Comparison of ENCODE assay signal across 31 mouse cellular contexts in the genomic region with DNA sequence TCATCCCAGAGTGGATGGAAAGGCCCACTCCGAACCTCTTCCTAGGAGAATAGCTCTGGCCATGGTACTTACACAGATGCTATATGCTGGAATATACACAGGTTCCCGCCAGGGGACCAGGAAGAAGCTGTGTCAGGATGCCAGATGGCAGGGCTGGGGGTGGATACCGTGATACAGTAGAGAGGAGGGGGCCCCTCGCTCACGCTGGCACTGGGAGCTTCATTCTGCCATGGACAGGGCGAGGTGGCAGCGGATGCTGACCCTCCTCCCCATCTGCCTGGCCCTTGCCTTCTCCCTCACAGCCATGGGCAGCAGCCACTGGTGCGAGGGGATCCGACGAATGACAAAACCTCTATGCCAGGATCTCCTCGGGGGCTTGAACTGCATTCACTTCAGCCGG. TPM values are rescaled to one million over a fixed set of nuclear protein-coding genes. Genes with fewer than 3 reads are reported as not detected.
DNase-seq lines count a peak whose midpoint lies in the region; ATAC-seq and TF ChIP-seq lines count a peak whose summit lies in the region.
"Had no signal": no experiment of that assay in that cellular context is flagged by ENCODE, and none has a peak within 500 bp of the region (broad histone marks: within the 10 kb centered on the region; RNA-seq: fewer than 3 reads in every experiment).

Gsg1l2 (plus strand) TSS at position 230 of the 400 bp plus-strand sequence.

- no peaks in the 10 kb centered on the region for H3K4me1 ChIP-seq in forebrain, embryonic 14.5 days (ENCODE audit: control insufficient read depth, insufficient read depth, low read length)
- H3K4me1 ChIP-seq in forebrain, embryonic 12.5 days, result no peaks in the 10 kb centered on the region
- H3K4me1 ChIP-seq in midbrain, postnatal 0 days (ENCODE audit: insufficient read depth, low read length), result no peaks in the 10 kb centered on the region
- H3K4me1 ChIP-seq in midbrain, embryonic 10.5 days, result no peaks in the 10 kb centered on the region
- no peaks in the 10 kb centered on the region for H3K4me1 ChIP-seq in liver, postnatal 0 days (ENCODE audit: insufficient read depth)
- H3K4me1 ChIP-seq: forebrain, embryonic 10.5 days; heart, embryonic 12.5 days; heart, embryonic 15.5 days; hindbrain, embryonic 10.5 days; hindbrain, embryonic 13.5 days had no signal

- no peak within 1 kb of the TSS for H3K27ac ChIP-seq in forebrain, embryonic 14.5 days (ENCODE audit: low read depth, low read length)
- H3K27ac ChIP-seq in forebrain, embryonic 12.5 days, result no peak within 1 kb of the TSS
- no peak within 1 kb of the TSS for H3K27ac ChIP-seq in midbrain, postnatal 0 days (ENCODE audit: low read depth, low read length)
- no peak within 1 kb of the TSS for H3K27ac ChIP-seq in midbrain, embryonic 10.5 days (replicated peaks)
- H3K27ac ChIP-seq in liver, postnatal 0 days (ENCODE audit: low read depth), result no peak within 1 kb of the TSS
- H3K27ac ChIP-seq: forebrain, embryonic 10.5 days; forebrain, embryonic 15.5 days; heart, embryonic 15.5 days; hindbrain, embryonic 10.5 days; hindbrain, embryonic 13.5 days had no signal

- H3K36me3 ChIP-seq in forebrain, embryonic 14.5 days (ENCODE audit: control insufficient read depth, insufficient read depth, low read length), result no peaks in the 10 kb centered on the region
- no peaks in the 10 kb centered on the region for H3K36me3 ChIP-seq in forebrain, embryonic 12.5 days (replicated peaks)
- H3K36me3 ChIP-seq in midbrain, postnatal 0 days (ENCODE audit: insufficient read depth, low read length), result no peaks in the 10 kb centered on the region
- H3K36me3 ChIP-seq in midbrain, embryonic 10.5 days, result no peaks in the 10 kb centered on the region
- H3K36me3 ChIP-seq in liver, postnatal 0 days (replicated peaks; ENCODE audit: insufficient read depth, low read length), result no peaks in the 10 kb centered on the region
- H3K36me3 ChIP-seq: forebrain, embryonic 10.5 days; forebrain, embryonic 15.5 days; G1E; heart, embryonic 12.5 days; heart, embryonic 15.5 days; hindbrain, embryonic 10.5 days; hindbrain, embryonic 13.5 days had no signal

- H3K9me3 ChIP-seq in forebrain, embryonic 14.5 days (replicated peaks; ENCODE audit: control insufficient read depth, low read length), result no peaks in the 10 kb centered on the region
- H3K9me3 ChIP-seq in forebrain, embryonic 12.5 days, result no peaks in the 10 kb centered on the region
- no peaks in the 10 kb centered on the region for H3K9me3 ChIP-seq in midbrain, postnatal 0 days (ENCODE audit: low read length)
- H3K9me3 ChIP-seq in midbrain, embryonic 10.5 days (replicated peaks), result no peaks in the 10 kb centered on the region
- no peaks in the 10 kb centered on the region for H3K9me3 ChIP-seq in liver, postnatal 0 days (ENCODE audit: low read length)
- H3K9me3 ChIP-seq: forebrain, embryonic 10.5 days; forebrain, embryonic 15.5 days; heart, embryonic 12.5 days; heart, embryonic 15.5 days; hindbrain, embryonic 10.5 days; hindbrain, embryonic 13.5 days had no signal

- H3K4me2 ChIP-seq in forebrain, embryonic 14.5 days (ENCODE audit: low read length), result no peak within 1 kb of the TSS
- H3K4me2 ChIP-seq in forebrain, embryonic 12.5 days, result no peak within 1 kb of the TSS
- H3K4me2 ChIP-seq in midbrain, postnatal 0 days (ENCODE audit: low read depth, low read length, poor library complexity, severe bottlenecking), result no peak within 1 kb of the TSS
- H3K4me2 ChIP-seq in liver, postnatal 0 days (ENCODE audit: low read depth, low read length), result no peak within 1 kb of the TSS
- H3K4me2 ChIP-seq: forebrain, embryonic 15.5 days; heart, embryonic 12.5 days; heart, embryonic 15.5 days; hindbrain, embryonic 13.5 days had no signal

- ATAC-seq in forebrain, embryonic 14.5 days, result no peak
- ATAC-seq in forebrain, embryonic 12.5 days (ENCODE audit: low FRiP score), result no peak
- no peak for ATAC-seq in midbrain, postnatal 0 days (ENCODE audit: low FRiP score)
- no peak for ATAC-seq in liver, postnatal 0 days
- ATAC-seq: forebrain, embryonic 15.5 days; intestine, postnatal 0 days; Patski had no signal

- H3K9ac ChIP-seq in forebrain, embryonic 14.5 days (ENCODE audit: low read length), result no peak within 1 kb of the TSS
- no peak within 1 kb of the TSS for H3K9ac ChIP-seq in forebrain, embryonic 12.5 days
- no peak within 1 kb of the TSS for H3K9ac ChIP-seq in midbrain, postnatal 0 days (replicated peaks; ENCODE audit: low read length, poor library complexity, severe bottlenecking)
- no peak within 1 kb of the TSS for H3K9ac ChIP-seq in liver, postnatal 0 days (replicated peaks)
- H3K9ac ChIP-seq: forebrain, embryonic 15.5 days; heart, embryonic 12.5 days; heart, embryonic 15.5 days; hindbrain, embryonic 13.5 days had no signal

- no peak within 1 kb of the TSS for H3K4me3 ChIP-seq in forebrain, embryonic 14.5 days (ENCODE audit: low read depth, low read length)
- no peak within 1 kb of the TSS for H3K4me3 ChIP-seq in forebrain, embryonic 12.5 days (replicated peaks)
- no peak within 1 kb of the TSS for H3K4me3 ChIP-seq in midbrain, postnatal 0 days (ENCODE audit: low read depth, low read length)
- no peak within 1 kb of the TSS for H3K4me3 ChIP-seq in midbrain, embryonic 10.5 days
- H3K4me3 ChIP-seq in liver, postnatal 0 days (ENCODE audit: low read depth, low read length), result no peak within 1 kb of the TSS
- H3K4me3 ChIP-seq: forebrain, embryonic 10.5 days; forebrain, embryonic 15.5 days; heart, embryonic 12.5 days; heart, embryonic 15.5 days; hindbrain, embryonic 10.5 days; hindbrain, embryonic 13.5 days had no signal

- DNase-seq in cerebellum, postnatal 14 days, result peak; percentile 60 to 67
- no peak for DNase-seq in cerebellum, adult 9-10 months
- DNase-seq in forebrain, embryonic 14.5 days (ENCODE audit: low spot score), result peak; percentile 13
- peak; percentile 27 for DNase-seq in midbrain, postnatal 0 days (ENCODE audit: low spot score)
- no peak for DNase-seq in midbrain, embryonic 10.5 days (ENCODE audit: low spot score)
- DNase-seq in liver, postnatal 0 days, result no peak
- DNase-seq: adrenal gland, postnatal 10 days; adrenal gland, postnatal 36 days; B cell, adult 2 months; cerebellum, adult 11 months; cerebellum, adult 9-11 months; gastrocnemius, postnatal 25 days; heart, adult 18-20 months; heart, postnatal 10 days; heart, postnatal 36 days had no signal

- no peak for TF ChIP-seq CTCF in midbrain, postnatal 0 days (IDR thresholded peaks at IDR 0.05)
- no peak for TF ChIP-seq CTCF in liver, postnatal 0 days (IDR thresholded peaks at IDR 0.05; ENCODE audit: low read depth)

- WGBS in forebrain, embryonic 14.5 days, result 78% methylated on average over 12 of the region's 12 CpGs
- WGBS in forebrain, embryonic 12.5 days, result 81% methylated on average over 12 of the region's 12 CpGs
- WGBS in midbrain, postnatal 0 days, result 85% methylated on average over 12 of the region's 12 CpGs
- WGBS in midbrain, embryonic 10.5 days, result 85% methylated on average over 12 of the region's 12 CpGs
- 80% methylated on average over 12 of the region's 12 CpGs for WGBS in liver, postnatal 0 days (ENCODE audit: insufficient replicate concordance)

- TF ChIP-seq EP300 in liver, postnatal 0 days (IDR thresholded peaks at IDR 0.05; ENCODE audit: low read depth), result no peak

- H3K27me3 ChIP-seq in forebrain, embryonic 14.5 days (replicated peaks; ENCODE audit: control insufficient read depth, insufficient read depth, low read length), result no peaks in the 10 kb centered on the region
- H3K27me3 ChIP-seq in forebrain, embryonic 12.5 days, result no peaks in the 10 kb centered on the region
- H3K27me3 ChIP-seq in midbrain, postnatal 0 days (ENCODE audit: insufficient read depth, low read length), result no peaks in the 10 kb centered on the region
- no peaks in the 10 kb centered on the region for H3K27me3 ChIP-seq in midbrain, embryonic 10.5 days (ENCODE audit: low read depth, poor library complexity, severe bottlenecking)
- no peaks in the 10 kb centered on the region for H3K27me3 ChIP-seq in liver, postnatal 0 days (ENCODE audit: insufficient read depth, low read length)
- H3K27me3 ChIP-seq: CH12.LX; forebrain, embryonic 15.5 days; heart, embryonic 12.5 days; heart, embryonic 15.5 days; hindbrain, embryonic 13.5 days had no signal

RNA-seq across cellular contexts. Expression of gene Gsg1l2, which starts in this region (rescaled TPM):
- polyA plus RNA-seq in forebrain, embryonic 14.5 days (2014; fragmentation: Nextera tagmentation; extraction: Ambion mirVana), result not detected in 2 replicates
- not detected in 2 replicates for polyA plus RNA-seq in forebrain, embryonic 12.5 days (2016; fragmentation: Nextera tagmentation; extraction: Ambion mirVana)
- not detected in 2 replicates for total RNA-seq in midbrain, postnatal 0 days (2014; rRNA removed)
- polyA plus RNA-seq in midbrain, postnatal 0 days (2015; fragmentation: Nextera tagmentation; extraction: Ambion mirVana), result not detected in 2 replicates
- polyA plus RNA-seq in midbrain, embryonic 10.5 days (2016; fragmentation: Nextera tagmentation; extraction: Ambion mirVana), result not detected in 2 replicates
- not detected in 2 replicates for polyA plus RNA-seq in liver, postnatal 0 days (2015; fragmentation: Nextera tagmentation; extraction: Ambion mirVana)
- total RNA-seq: adrenal gland, adult 18-20 months; adrenal gland, postnatal 10 days; adrenal gland, postnatal 36 days; CH12.LX; common myeloid progenitor, adult 5-6 weeks; G1E; gastrocnemius, adult 8-10 months; gastrocnemius, postnatal 25 days; heart, adult 18-20 months; heart, postnatal 10 days; heart, postnatal 36 days had no signal
- polyA plus RNA-seq: embryonic facial prominence, embryonic 14.5 days; forebrain, embryonic 10.5 days; forebrain, embryonic 15.5 days; G1E; gonadal fat pad, adult 2 months; heart, embryonic 12.5 days; heart, embryonic 15.5 days; hindbrain, embryonic 10.5 days; hindbrain, embryonic 13.5 days; Patski had no signal

Comparison
In these comparisons a context has a peak if more than half of its experiments do, and no peak if none do; other contexts are left out.
1. DNase-seq: peak in cerebellum, postnatal 14 days (2 of 2); none in cerebellum, adult 9-10 months (single experiment), midbrain, embryonic 10.5 days (single experiment) and liver, postnatal 0 days (single experiment).
2. Peak in DNase-seq in forebrain, embryonic 14.5 days; RNA of the gene not detected or under 1 TPM.
3. Peak in DNase-seq in midbrain, postnatal 0 days; RNA of the gene not detected or under 1 TPM.